Mouse (Mus musculus) MEL (cell line): Measurements from ENCODE around the gene Stat4. TPM values are rescaled to one million over a fixed set of nuclear protein-coding genes. Genes with fewer than 3 reads are reported as not detected.

Experiments
- DNase-seq: peaks from one replicate; pipeline ENCODE4 v3.0.0; 2011; ENCODE audit warnings: low read depth, low spot score
- H3K27ac ChIP-seq: 2 replicates; pipeline ENCODE4 v1.5.1; 2012; ENCODE audit warnings: low read depth, mild to moderate bottlenecking, control low read depth, low read length, moderate library complexity; ENCODE audit not compliant: control insufficient read depth
- H3K27me3 ChIP-seq, 2 experiments: fragments of 150-350 bp in 1 of 2; sonication (generic) in 1 of 2; 2 replicates each; pipeline ENCODE4 v1.6.1; 2012; ENCODE audit warnings: low read length in 2 of 2, mild to moderate bottlenecking in 2 of 2, improper control_type of control experiment in 1 of 2, moderate library complexity in 1 of 2; ENCODE audit not compliant: insufficient read depth in 2 of 2, control insufficient read depth in 1 of 2
- H3K36me3 ChIP-seq, 2 experiments: 2 replicates each; pipeline ENCODE4 v1.6.1; 2012 to 2014; ENCODE audit warnings: low read length in 2 of 2, improper control_type of control experiment in 1 of 2, inconsistent platforms in 1 of 2, mild to moderate bottlenecking in 1 of 2; ENCODE audit not compliant: insufficient read depth in 2 of 2, control insufficient read depth in 1 of 2
- H3K4me1 ChIP-seq, 2 experiments: fragments of 150-350 bp in 1 of 2; sonication (generic) in 1 of 2; 2 replicates each; pipeline ENCODE4 v1.6.1; 2012; ENCODE audit warnings: low read length in 2 of 2, improper control_type of control experiment in 1 of 2, mild to moderate bottlenecking in 1 of 2; ENCODE audit not compliant: insufficient read depth in 2 of 2, control insufficient read depth in 1 of 2
- H3K4me3 ChIP-seq, 2 experiments: fragments of 150-350 bp in 1 of 2; sonication (generic) in 1 of 2; 2 replicates each; pipeline ENCODE4 v1.5.1; 2012; ENCODE audit warnings: low read depth in 2 of 2, low read length in 2 of 2, mild to moderate bottlenecking in 2 of 2, moderate library complexity in 2 of 2, control low read depth in 1 of 2, improper control_type of control experiment in 1 of 2; ENCODE audit not compliant: control insufficient read depth in 1 of 2, insufficient read depth in 1 of 2
- H3K79me2 ChIP-seq: 2 replicates; pipeline ENCODE4 v1.6.1; 2012; ENCODE audit warnings: mild to moderate bottlenecking, low read length, moderate library complexity; ENCODE audit not compliant: control insufficient read depth, poor library complexity, insufficient read depth
- H3K9ac ChIP-seq: 2 replicates; pipeline ENCODE4 v1.6.1; 2012; ENCODE audit warnings: low read depth, mild to moderate bottlenecking, control low read depth, low read length, moderate library complexity; ENCODE audit not compliant: control insufficient read depth, poor library complexity, severe bottlenecking
- H3K9me3 ChIP-seq: fragments of 150-350 bp; sonication (generic); replicated peaks from 2 replicates; pipeline ENCODE4 v1.6.1; 2012; ENCODE audit warnings: mild to moderate bottlenecking, low read length, improper control_type of control experiment, moderate library complexity; ENCODE audit not compliant: insufficient read depth
- BHLHE40 ChIP-seq: IDR thresholded peaks from 2 replicates; pipeline ENCODE4 v1.6.1; 2012; ENCODE audit warnings: low read depth, mild to moderate bottlenecking, inconsistent platforms, low read length, improper control_type of control experiment, borderline replicate concordance
- CHD1 ChIP-seq: IDR thresholded peaks from 2 replicates; pipeline ENCODE4 v1.6.1; 2012; ENCODE audit warnings: low read depth, mild to moderate bottlenecking, inconsistent platforms, low read length, improper control_type of control experiment
- EP300 ChIP-seq, 2 experiments: IDR thresholded peaks; 2 replicates each; pipeline ENCODE4 v1.6.1; 2011; ENCODE audit warnings: improper control_type of control experiment in 2 of 2, low read length in 2 of 2, low read depth in 1 of 2, mild to moderate bottlenecking in 1 of 2
- GATA1 ChIP-seq: IDR thresholded peaks from 2 replicates; pipeline ENCODE4 v1.6.1; 2011; ENCODE audit warnings: low read depth, low read length, improper control_type of control experiment
- JUND ChIP-seq: IDR thresholded peaks from 2 replicates; pipeline ENCODE4 v1.6.1; 2011; ENCODE audit warnings: low read depth, mild to moderate bottlenecking, improper control_type of control experiment, low read length
- KAT2A ChIP-seq: conservative IDR thresholded peaks from 2 replicates; pipeline ENCODE4 v1.6.1; 2012; ENCODE audit warnings: low read depth, low read length, improper control_type of control experiment, inconsistent platforms
- MAFK ChIP-seq: IDR thresholded peaks from 2 replicates; pipeline ENCODE4 v1.6.1; 2011; ENCODE audit warnings: low read depth, mild to moderate bottlenecking, low read length, improper control_type of control experiment, borderline replicate concordance
- MAX ChIP-seq: IDR thresholded peaks from 2 replicates; pipeline ENCODE4 v1.6.1; 2011; ENCODE audit warnings: low read length, improper control_type of control experiment
- MAZ ChIP-seq: IDR thresholded peaks from 2 replicates; pipeline ENCODE4 v1.6.1; 2012; ENCODE audit warnings: low read depth, mild to moderate bottlenecking, inconsistent platforms, low read length, improper control_type of control experiment
- MXI1 ChIP-seq: IDR thresholded peaks from 2 replicates; pipeline ENCODE4 v1.6.1; 2011; ENCODE audit warnings: mild to moderate bottlenecking, low read depth, low read length, improper control_type of control experiment
- MYB ChIP-seq: IDR thresholded peaks from 2 replicates; pipeline ENCODE4 v1.6.1; 2011; ENCODE audit warnings: mild to moderate bottlenecking, low read depth, low read length, improper control_type of control experiment
- MYC ChIP-seq: IDR thresholded peaks from 2 replicates; pipeline ENCODE4 v1.6.1; 2011; ENCODE audit warnings: low read depth, mild to moderate bottlenecking, low read length, improper control_type of control experiment, moderate library complexity
- NELFE ChIP-seq: IDR thresholded peaks from 2 replicates; pipeline ENCODE4 v1.6.1; 2011; ENCODE audit warnings: low read depth, low read length, improper control_type of control experiment
- NRF1 ChIP-seq: IDR thresholded peaks from 2 replicates; pipeline ENCODE4 v1.6.1; 2014; ENCODE audit warnings: low read depth, mild to moderate bottlenecking, inconsistent platforms, low read length, improper control_type of control experiment, moderate library complexity; ENCODE audit not compliant: poor library complexity, insufficient read depth, severe bottlenecking
- POLR2A ChIP-seq, 2 experiments: IDR thresholded peaks; 2 replicates each; pipeline ENCODE4 v1.6.1; 2011 to 2012; ENCODE audit warnings: low read length in 2 of 2, mild to moderate bottlenecking in 2 of 2, control low read depth in 1 of 2, improper control_type of control experiment in 1 of 2, low read depth in 1 of 2, moderate library complexity in 1 of 2; ENCODE audit not compliant: control insufficient read depth in 1 of 2, insufficient read depth in 1 of 2, poor library complexity in 1 of 2
- POLR2AphosphoS2 ChIP-seq: IDR thresholded peaks from 2 replicates; pipeline ENCODE4 v1.6.1; 2011; ENCODE audit warnings: low read length, improper control_type of control experiment
- POLR2AphosphoS5 ChIP-seq: IDR thresholded peaks from 2 replicates; pipeline ENCODE4 v1.6.1; 2012; ENCODE audit warnings: low read depth, borderline replicate concordance, mild to moderate bottlenecking, inconsistent platforms, low read length, moderate library complexity, mixed read lengths
- RCOR1 ChIP-seq: IDR thresholded peaks from 2 replicates; pipeline ENCODE4 v1.6.1; 2012; ENCODE audit warnings: low read depth, mild to moderate bottlenecking, inconsistent platforms, low read length, improper control_type of control experiment
- SMC3 ChIP-seq: IDR thresholded peaks from 2 replicates; pipeline ENCODE4 v1.6.1; 2011; ENCODE audit warnings: low read depth, low read length, improper control_type of control experiment
- TAL1 ChIP-seq: IDR thresholded peaks from 2 replicates; pipeline ENCODE4 v1.6.1; 2012; ENCODE audit warnings: mild to moderate bottlenecking, inconsistent platforms, low read length, moderate library complexity, mixed read lengths
- TCF12 ChIP-seq: IDR thresholded peaks from 2 replicates; pipeline ENCODE4 v1.6.1; 2014; ENCODE audit warnings: low read depth, mild to moderate bottlenecking, inconsistent platforms, low read length, improper control_type of control experiment, moderate library complexity
- UBTF ChIP-seq: IDR thresholded peaks from 2 replicates; pipeline ENCODE4 v1.6.1; 2012; ENCODE audit warnings: low read depth, mild to moderate bottlenecking, inconsistent platforms, low read length, improper control_type of control experiment, moderate library complexity, borderline replicate concordance; ENCODE audit not compliant: insufficient read depth
- USF2 ChIP-seq, 2 experiments: IDR thresholded peaks; 2 replicates each; pipeline ENCODE4 v1.6.1; 2011 to 2012; ENCODE audit warnings: improper control_type of control experiment in 2 of 2, low read length in 2 of 2, borderline replicate concordance in 1 of 2, inconsistent platforms in 1 of 2, low read depth in 1 of 2, mild to moderate bottlenecking in 1 of 2; ENCODE audit not compliant: insufficient read depth in 1 of 2
- ZKSCAN1 ChIP-seq: IDR thresholded peaks from 2 replicates; pipeline ENCODE4 v1.6.1; 2012; ENCODE audit warnings: low read depth, mild to moderate bottlenecking, inconsistent platforms, low read length, improper control_type of control experiment, moderate library complexity
- ZNF384 ChIP-seq: IDR thresholded peaks from 2 replicates; pipeline ENCODE4 v1.6.1; 2012; ENCODE audit warnings: low read depth, mild to moderate bottlenecking, inconsistent platforms, low read length, improper control_type of control experiment
- polyA plus RNA-seq, 2 experiments: library from polyadenylated mRNA; stranded (reverse) in 1 of 2; unstranded in 1 of 2; fragments of >175 nt in 1 of 2; fragments of >200 nt in 1 of 2; gene quantifications; 2 replicates each; pipeline versions ENCODE4 v1.2.1 to v1.2.4; 2012; ENCODE audit warnings: low replicate concordance in 2 of 2, low read depth in 1 of 2; ENCODE audit not compliant: insufficient read length in 2 of 2, insufficient read depth in 1 of 2, missing spikeins in 1 of 2
- total RNA-seq: library from RNA; depleted of rRNA; stranded (reverse); fragments of 300-350 nt; gene quantifications from 2 replicates; pipeline ENCODE4 v1.2.3, GENCODE M21; 2012

Stat4 gene
- total and polyA plus RNA-seq, 3 experiments = not detected

DNA sequence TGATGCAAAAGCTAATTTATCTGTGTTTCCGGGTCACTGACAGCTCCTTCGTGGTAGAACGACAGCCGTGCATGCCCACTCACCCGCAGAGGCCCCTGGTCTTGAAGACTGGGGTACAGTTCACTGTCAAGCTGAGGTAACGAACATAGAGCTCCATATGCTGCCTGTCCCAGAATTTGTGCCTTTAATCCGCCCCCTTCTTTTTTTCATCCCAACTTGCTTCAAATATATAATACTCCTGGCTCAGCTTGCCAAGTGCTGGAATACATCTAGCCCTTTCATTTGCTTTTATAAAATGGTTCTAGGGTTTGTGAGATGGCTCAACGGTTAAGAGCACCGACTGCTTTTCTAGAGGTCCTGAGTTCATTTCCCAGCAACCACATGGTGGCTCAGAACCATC is 153.6 kb downstream of the Stat4 start:
- no peak for TF ChIP-seq MYB
- TF ChIP-seq RCOR1 = no peak
- no peak for TF ChIP-seq TCF12
- TF ChIP-seq MYC = no peak
- no peak for TF ChIP-seq NELFE
- TF ChIP-seq SMC3 = no peak
- no peak for TF ChIP-seq BHLHE40
- no peak for TF ChIP-seq GATA1
- TF ChIP-seq MAFK = no peak
- no peak for TF ChIP-seq ZKSCAN1
- TF ChIP-seq NRF1 = no peak
- TF ChIP-seq MAX = no peak
- TF ChIP-seq ZNF384 = no peak
- no peak for TF ChIP-seq JUND
- no peak for TF ChIP-seq KAT2A
- no peak for TF ChIP-seq MAZ
- TF ChIP-seq EP300 (IDR thresholded peaks at IDR 0.05; ENCODE audit: low read depth in 1 of 2, low read length in 2 of 2) = no peak
- no peak for TF ChIP-seq UBTF
- no peak for TF ChIP-seq MXI1
- TF ChIP-seq POLR2AphosphoS2 = no peak
- no peak overlapping the region for H3K4me3 ChIP-seq
- no peaks in the 10 kb centered on the region for H3K27me3 ChIP-seq
- H3K9ac ChIP-seq = no peak overlapping the region
- no peaks in the 10 kb centered on the region for H3K4me1 ChIP-seq
- H3K27ac ChIP-seq = no peak overlapping the region
- H3K79me2 ChIP-seq = no peaks in the 10 kb centered on the region
- no peak for DNase-seq
- H3K36me3 ChIP-seq = no peaks in the 10 kb centered on the region; a peak in 1 of 4 replicates
- H3K9me3 ChIP-seq = no peaks in the 10 kb centered on the region

DNA sequence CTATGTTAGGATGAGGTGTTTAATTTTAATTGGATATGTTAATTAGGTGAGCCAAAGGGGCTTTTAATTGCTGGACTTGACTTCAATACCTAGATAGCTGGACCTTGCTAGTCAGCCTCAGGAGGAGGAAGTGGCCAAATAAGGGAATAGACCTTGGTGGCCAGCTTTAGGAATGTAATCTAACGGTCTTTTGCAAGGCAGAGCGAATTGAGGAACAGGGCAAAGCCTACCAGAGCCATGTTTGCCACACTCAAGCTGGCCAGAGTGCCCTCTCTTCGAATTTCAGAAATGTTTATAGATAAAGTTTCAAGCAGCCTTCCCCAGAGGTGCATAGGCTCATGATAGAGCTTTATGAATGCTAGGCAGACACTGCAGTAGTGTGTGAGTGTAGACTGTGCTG is 154.5 kb downstream of the Stat4 start:
- H3K9ac ChIP-seq = no peak overlapping the region
- no peak overlapping the region for H3K4me3 ChIP-seq
- H3K79me2 ChIP-seq = no peaks in the 10 kb centered on the region
- H3K27ac ChIP-seq = no peak overlapping the region
- H3K27me3 ChIP-seq = no peaks in the 10 kb centered on the region
- H3K9me3 ChIP-seq = no peaks in the 10 kb centered on the region
- H3K36me3 ChIP-seq = no peaks in the 10 kb centered on the region; a peak in 1 of 4 replicates
- TF ChIP-seq POLR2AphosphoS5 (no peak), POLR2A (IDR thresholded peaks at IDR 0.05; ENCODE audit: control insufficient read depth in 1 of 2, insufficient read depth in 1 of 2, low read depth in 1 of 2, low read length in 2 of 2, poor library complexity in 1 of 2) (no peak), CHD1 (no peak), MYC (no peak), SMC3 (no peak), RCOR1 (no peak), ZKSCAN1 (no peak), MXI1 (no peak), USF2 (IDR thresholded peaks at IDR 0.05; ENCODE audit: borderline replicate concordance in 1 of 2, insufficient read depth in 1 of 2, low read depth in 1 of 2, low read length in 2 of 2) (no peak), EP300 (IDR thresholded peaks at IDR 0.05; ENCODE audit: low read depth in 1 of 2, low read length in 2 of 2) (no peak), TAL1 (no peak)
- no peaks in the 10 kb centered on the region for H3K4me1 ChIP-seq
- DNase-seq = no peak
